Mouse (Mus musculus): Measurements from ENCODE around the gene S100a11. TPM values are rescaled to one million over a fixed set of nuclear protein-coding genes. Genes with fewer than 3 reads are reported as not detected.

Gene S100a11
- 133 TPM for polyA plus RNA-seq (2017; shearing (Covaris generic))

DNA sequence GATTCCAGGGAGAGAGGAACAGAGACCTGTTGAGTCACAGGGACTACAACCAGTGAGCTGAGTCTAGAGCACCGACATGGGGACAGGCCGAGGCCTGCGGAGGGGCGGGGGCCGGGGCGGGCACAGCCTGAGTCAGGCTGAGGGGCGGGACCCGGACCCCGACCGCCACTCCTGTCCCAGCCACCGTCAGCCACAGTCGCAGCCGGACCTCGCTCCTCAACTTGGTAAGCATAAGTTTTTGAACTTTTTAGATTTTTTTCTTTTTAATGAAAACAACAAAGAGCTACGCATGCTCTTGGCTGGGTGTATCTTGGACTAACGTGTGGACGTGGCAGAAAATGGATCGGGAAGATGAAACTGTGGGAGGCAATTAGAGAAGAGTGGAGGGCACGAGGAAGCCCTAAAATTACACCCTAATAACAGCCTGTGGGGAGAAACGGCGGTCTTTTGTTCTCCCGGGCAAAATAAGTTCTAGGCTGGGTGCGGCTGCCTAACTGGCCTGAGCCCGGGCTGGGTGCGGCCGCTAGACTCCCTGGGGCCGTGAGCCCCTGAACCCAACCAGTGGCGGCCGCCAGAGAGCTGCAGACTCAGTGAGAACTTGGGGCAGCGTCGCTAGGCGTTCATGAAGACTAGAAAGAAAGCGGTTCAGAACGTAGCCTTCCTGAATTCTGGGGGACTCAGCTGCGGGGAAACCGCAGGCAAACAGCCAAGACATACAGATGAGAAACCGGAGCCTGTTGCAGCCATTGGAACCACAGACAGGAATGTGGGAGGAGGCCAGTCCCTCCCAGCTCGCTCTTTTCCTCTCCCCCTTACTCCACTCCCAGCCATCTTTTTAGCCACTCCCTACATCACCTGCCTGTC, at the start of gene S100a11:
TSS of gene S100a11 (plus strand) at position 159 of the 864 bp plus-strand sequence.

DNA sequence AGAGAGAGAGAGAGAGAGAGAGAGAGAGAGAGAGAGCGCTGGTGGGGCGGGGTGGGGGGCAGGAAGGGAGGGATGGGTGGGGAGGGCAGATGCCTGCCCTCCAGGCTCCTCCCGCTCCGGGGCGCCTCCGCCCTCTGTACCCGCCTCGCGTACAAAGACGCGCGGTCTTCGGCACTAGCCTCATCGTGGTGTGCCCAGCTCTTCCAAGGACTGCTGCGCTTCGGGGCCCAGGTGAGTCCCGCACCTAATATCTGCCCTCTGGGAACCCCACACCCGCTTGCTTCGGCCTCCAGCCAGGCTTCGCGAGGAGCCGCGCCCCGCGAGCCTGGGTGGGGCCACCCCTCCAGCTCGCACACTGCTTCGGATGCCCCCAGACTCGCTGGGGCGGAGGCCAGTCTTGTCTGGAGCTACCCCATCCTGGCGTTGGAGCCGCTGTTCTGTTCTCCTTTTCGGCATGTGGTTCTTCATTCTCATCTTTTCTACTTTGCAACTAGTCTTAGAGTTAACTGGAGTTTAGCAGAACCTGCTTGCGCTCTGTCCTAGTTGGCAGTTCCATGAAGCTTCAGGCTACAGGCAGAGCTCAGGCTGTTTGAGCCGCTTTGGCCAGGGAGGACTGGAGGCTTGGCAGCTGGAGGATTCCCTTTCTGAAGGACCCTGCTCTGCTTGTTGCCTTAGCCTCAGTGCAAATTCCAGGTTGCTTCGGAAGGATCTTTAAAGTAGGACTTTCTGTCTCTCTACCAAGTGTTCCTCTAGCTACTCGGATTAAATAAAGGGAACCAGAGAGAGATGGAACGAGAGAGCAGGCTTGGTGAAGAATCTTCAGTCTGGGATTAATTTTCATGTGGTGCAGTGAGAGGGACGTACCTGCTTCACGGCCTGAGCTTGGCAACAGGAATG, 34.9 kb downstream of the S100a11 start, which contains the start of gene S100a10:
TSS of gene S100a10 (plus strand) at position 100 of the 897 bp plus-strand sequence.

Other genes starting within 250 kb of the S100a11 start
- not detected for gene Flg, start 247.0 kb upstream of the S100a11 start, polyA plus RNA-seq (2017; shearing (Covaris generic))
- not detected for gene Hrnr, start 200.7 kb upstream of the S100a11 start, polyA plus RNA-seq (2017; shearing (Covaris generic))
- gene Rptn, start 126.8 kb upstream of the S100a11 start, polyA plus RNA-seq (2017; shearing (Covaris generic)): not detected
- gene Tchh, start 78.2 kb upstream of the S100a11 start, polyA plus RNA-seq (2017; shearing (Covaris generic)): not detected
- gene Tchhl1, start 51.7 kb upstream of the S100a11 start, polyA plus RNA-seq (2017; shearing (Covaris generic)): not detected
- gene S100a10, start 34.6 kb downstream of the S100a11 start, polyA plus RNA-seq (2017; shearing (Covaris generic)): 213 TPM
- gene Tdpoz2, start 132.2 kb downstream of the S100a11 start, polyA plus RNA-seq (2017; shearing (Covaris generic)): not detected
- gene Tdpoz1, start 155.8 kb downstream of the S100a11 start, polyA plus RNA-seq (2017; shearing (Covaris generic)): not detected
- not detected for gene Gm37596, start 172.6 kb downstream of the S100a11 start, polyA plus RNA-seq (2017; shearing (Covaris generic))

Data from naive thymus-derived CD4-positive, alpha-beta T cell, adult 5 months (primary cell).